Mouse (Mus musculus) CH12.LX (cell line): Measurements from ENCODE around the gene Tmem62.

Experiments used
- CHD2 ChIP-seq: IDR thresholded peaks from 2 replicates; pipeline ENCODE4 v1.6.1; 2011; ENCODE audit warnings: low read length, improper control_type of control experiment
- CTCF ChIP-seq, 2 experiments: IDR thresholded peaks in 1 of 2; conservative IDR thresholded peaks in 1 of 2; 2 replicates each; pipeline ENCODE4 v1.5.1; 2011 to 2012; ENCODE audit warnings: low read depth in 2 of 2, low read length in 2 of 2, improper control_type of control experiment in 1 of 2, inconsistent platforms in 1 of 2, mild to moderate bottlenecking in 1 of 2, moderate library complexity in 1 of 2

- no peak for TF ChIP-seq CTCF (conservative IDR thresholded peaks at IDR 0.05 in 1 of 2, IDR thresholded peaks at IDR 0.05 in 1 of 2; ENCODE audit: low read depth in 2 of 2, low read length in 2 of 2)
- TF ChIP-seq CHD2: no peak
These were observed 35.9 kb downstream of the Tmem62 start for GRCm38 (mm10) chr2:121012676-121013075.
